Mouse (Mus musculus) ES-E14 (cell line): ENCODE results near the gene Sp9.

Experiments
- CHD2 ChIP-seq: IDR thresholded peaks from 2 replicates; pipeline ENCODE4 v1.6.1; 2014; ENCODE audit warnings: mild to moderate bottlenecking, low read depth, low read length, inconsistent platforms
- MAFK ChIP-seq: IDR thresholded peaks from 2 replicates; pipeline ENCODE4 v1.6.1; 2014; ENCODE audit warnings: mild to moderate bottlenecking, low read depth, low read length, inconsistent platforms; ENCODE audit not compliant: insufficient read depth
- ZC3H11A ChIP-seq: IDR thresholded peaks from 2 replicates; pipeline ENCODE4 v1.6.1; 2012; ENCODE audit warnings: low read depth, mild to moderate bottlenecking, inconsistent platforms, low read length, borderline replicate concordance

- TF ChIP-seq CHD2: no peak
- peak; percentile 61; the same call in 1 of the 2 replicates for TF ChIP-seq ZC3H11A
- TF ChIP-seq MAFK: no peak
These were observed 6.6 kb downstream of the Sp9 start for GRCm38 (mm10) chr2:73278131-73278854.
